Mouse (Mus musculus) forebrain, embryonic 14.5 days (tissue): ENCODE measurements at regions not wholly inside any gene's neighbourhood (a gene's known extent, or its start where the extent isn't known, plus 50 kb on each side); places are given as distances from the start of the nearest gene placed in this dataset.

Experiments used
- ATAC-seq: fragments of 200-750 bp; cut with Nextera tagmentation; 2 replicates; pipeline ENCODE4 v1.8.0; 2017; ENCODE audit warnings: mild to moderate bottlenecking, moderate library complexity
- DNase-seq: peaks from one replicate; pipeline ENCODE4 v3.0.0-alpha.2; 2015; ENCODE audit warnings: low spot score
- H3K27ac ChIP-seq: fragments of 300-500 bp; sonication (generic); 2 replicates; pipeline ENCODE4 v1.5.1; 2014; ENCODE audit warnings: low read depth, mild to moderate bottlenecking, control low read depth, low read length, moderate library complexity
- H3K27me3 ChIP-seq: fragments of 300-500 bp; sonication (generic); replicated peaks from 2 replicates; pipeline ENCODE4 v1.6.1; 2014; ENCODE audit warnings: low read length, control low read depth, mixed read lengths; ENCODE audit not compliant: control insufficient read depth, insufficient read depth
- H3K36me3 ChIP-seq: fragments of 300-500 bp; sonication (generic); 2 replicates; pipeline ENCODE4 v1.6.1; 2014; ENCODE audit warnings: low read length, control low read depth; ENCODE audit not compliant: control insufficient read depth, insufficient read depth
- H3K4me1 ChIP-seq: fragments of 300-500 bp; sonication (generic); 2 replicates; pipeline ENCODE4 v1.6.1; 2014; ENCODE audit warnings: antibody characterized with exemption, low read length, control low read depth; ENCODE audit not compliant: control insufficient read depth, insufficient read depth
- H3K4me2 ChIP-seq: fragments of 300-500 bp; sonication (generic); 2 replicates; pipeline ENCODE4 v1.6.1; 2014; ENCODE audit warnings: mild to moderate bottlenecking, control low read depth, low read length
- H3K4me3 ChIP-seq: fragments of 300-500 bp; sonication (generic); 2 replicates; pipeline ENCODE4 v1.5.1; 2014; ENCODE audit warnings: low read depth, low read length, control low read depth
- H3K9ac ChIP-seq: fragments of 300-500 bp; sonication (generic); 2 replicates; pipeline ENCODE4 v1.6.1; 2014; ENCODE audit warnings: mild to moderate bottlenecking, low read length, control low read depth, moderate library complexity
- H3K9me3 ChIP-seq: fragments of 300-500 bp; sonication (generic); replicated peaks from 2 replicates; pipeline ENCODE4 v1.6.1; 2016; ENCODE audit warnings: low read length, control low read depth, mixed read lengths; ENCODE audit not compliant: control insufficient read depth
- WGBS: fragments of 180-500 bp; shearing (Covaris S2); extraction: QIAGEN DNeasy Blood & Tissue Kit; methylation state at CpG from one replicate; pipeline ENCODE4 v1.1.7; 2014; 5-methylcytosine and 5-hydroxymethylcytosine counted together

- H3K9me3 ChIP-seq: 0 out of 2 replicates have a peak, but pooled peaks cover 4% of the 10 kb centered on the region
- no peaks in the 10 kb centered on the region for H3K27me3 ChIP-seq
- 32% methylated on average over 5 of the region's 5 CpGs for WGBS
- ATAC-seq: no peak
- no peak overlapping the region for H3K9ac ChIP-seq
- no peaks in the 10 kb centered on the region for H3K36me3 ChIP-seq
- peak; percentile 50 for DNase-seq
- no peak overlapping the region for H3K4me2 ChIP-seq
- H3K4me3 ChIP-seq: no peak overlapping the region
- H3K4me1 ChIP-seq: no peaks in the 10 kb centered on the region
- no peak overlapping the region for H3K27ac ChIP-seq
Measured at GRCm38 (mm10) chr1:168818381-168818780, 386.3 kb upstream of the Pbx1 start.

GRCm38 (mm10) chr1:168807084-168807483 lies 375.0 kb upstream of the Pbx1 start:
- H3K9ac ChIP-seq: no peak overlapping the region
- H3K4me1 ChIP-seq: no peaks in the 10 kb centered on the region
- no peak overlapping the region for H3K4me3 ChIP-seq
- H3K9me3 ChIP-seq: no peaks in the 10 kb centered on the region
- DNase-seq (no peak), ATAC-seq (no peak)
- no peaks in the 10 kb centered on the region for H3K27me3 ChIP-seq
- WGBS: 61% methylated on average over 3 of the region's 3 CpGs
- H3K4me2 ChIP-seq: no peak overlapping the region
- H3K27ac ChIP-seq: no peak overlapping the region
- no peaks in the 10 kb centered on the region for H3K36me3 ChIP-seq

- H3K4me3 ChIP-seq: no peak overlapping the region
- no peak for DNase-seq
- H3K9me3 ChIP-seq: no peaks in the 10 kb centered on the region
- no peaks in the 10 kb centered on the region for H3K27me3 ChIP-seq
- H3K36me3 ChIP-seq: no peaks in the 10 kb centered on the region
- no peaks in the 10 kb centered on the region for H3K4me1 ChIP-seq
- ATAC-seq: no peak
- 48% methylated on average over 3 of the region's 3 CpGs for WGBS
- H3K9ac ChIP-seq: no peak overlapping the region
- H3K4me2 ChIP-seq: no peak overlapping the region
- H3K27ac ChIP-seq: no peak overlapping the region
Measured at GRCm38 (mm10) chr1:168805442-168805841, 373.4 kb upstream of the Pbx1 start.

- Histone ChIP-seq H3K4me1 (no peaks in the 10 kb centered on the region), H3K27me3 (no peaks in the 10 kb centered on the region), H3K4me2 (no peak overlapping the region), H3K36me3 (no peaks in the 10 kb centered on the region), H3K9me3 (no peaks in the 10 kb centered on the region), H3K9ac (no peak overlapping the region), H3K4me3 (no peak overlapping the region), H3K27ac (no peak overlapping the region)
- no peak for ATAC-seq
- 88% methylated on average over 1 of the region's 1 CpGs for WGBS
- DNase-seq: no peak
Measured at GRCm38 (mm10) chr1:168801046-168801445, 369.0 kb upstream of the Pbx1 start.

- DNase-seq: no peak
Measured at GRCm38 (mm10) chr1:168786731-168787130, 354.7 kb upstream of the Pbx1 start.

GRCm38 (mm10) chr1:168783851-168784250 lies 351.8 kb upstream of the Pbx1 start:
- ATAC-seq (no peak), DNase-seq (no peak)
- no peak overlapping the region for H3K27ac ChIP-seq
- H3K27me3 ChIP-seq: no peaks in the 10 kb centered on the region
- H3K4me2 ChIP-seq: no peak overlapping the region
- H3K4me3 ChIP-seq: no peak overlapping the region
- no peaks in the 10 kb centered on the region for H3K4me1 ChIP-seq
- no peak overlapping the region for H3K9ac ChIP-seq
- H3K36me3 ChIP-seq: no peaks in the 10 kb centered on the region
- no peaks in the 10 kb centered on the region for H3K9me3 ChIP-seq

More at GRCm38 (mm10) chr1:168786731-168787130, 354.7 kb upstream of the Pbx1 start:
- Histone ChIP-seq H3K4me2 (no peak overlapping the region), H3K27me3 (no peaks in the 10 kb centered on the region), H3K9me3 (no peaks in the 10 kb centered on the region), H3K4me3 (no peak overlapping the region), H3K36me3 (no peaks in the 10 kb centered on the region), H3K9ac (no peak overlapping the region), H3K4me1 (no peaks in the 10 kb centered on the region), H3K27ac (no peak overlapping the region)
- 66% methylated on average over 3 of the region's 3 CpGs for WGBS
- ATAC-seq: no peak

- Histone ChIP-seq H3K9ac (no peak overlapping the region), H3K4me2 (no peak overlapping the region), H3K27ac (no peak overlapping the region), H3K4me3 (no peak overlapping the region), H3K4me1 (peaks cover 2% of the 10 kb centered on the region; the same call in 1 of the 2 replicates), H3K9me3 (no peaks in the 10 kb centered on the region), H3K27me3 (no peaks in the 10 kb centered on the region), H3K36me3 (no peaks in the 10 kb centered on the region)
- ATAC-seq (no peak), DNase-seq (no peak)
- WGBS: 84% methylated on average over 6 of the region's 6 CpGs
Measured at GRCm38 (mm10) chr1:168764368-168764895, 332.4 kb upstream of the Pbx1 start.

GRCm38 (mm10) chr1:168761095-168761494 lies 329.0 kb upstream of the Pbx1 start:
- H3K27ac ChIP-seq: no peak overlapping the region
- peaks cover 2% of the 10 kb centered on the region; the same call in 1 of the 2 replicates for H3K4me1 ChIP-seq
- DNase-seq (no peak), ATAC-seq (no peak)
- no peak overlapping the region for H3K4me2 ChIP-seq
- WGBS: 98% methylated on average over 2 of the region's 2 CpGs
- H3K4me3 ChIP-seq: no peak overlapping the region
- H3K9ac ChIP-seq: no peak overlapping the region
- H3K36me3 ChIP-seq: no peaks in the 10 kb centered on the region
- no peaks in the 10 kb centered on the region for H3K9me3 ChIP-seq
- no peaks in the 10 kb centered on the region for H3K27me3 ChIP-seq

GRCm38 (mm10) chr1:168760239-168760638 lies 328.2 kb upstream of the Pbx1 start:
- no peak overlapping the region for H3K9ac ChIP-seq
- no peaks in the 10 kb centered on the region for H3K36me3 ChIP-seq
- H3K4me1 ChIP-seq: peaks cover 2% of the 10 kb centered on the region; the same call in 1 of the 2 replicates
- ATAC-seq: peak; percentile 80
- H3K9me3 ChIP-seq: no peaks in the 10 kb centered on the region
- peak; percentile 80 for DNase-seq
- no peak overlapping the region for H3K4me2 ChIP-seq
- no peak overlapping the region for H3K4me3 ChIP-seq
- 3% methylated on average over 1 of the region's 1 CpGs for WGBS
- H3K27ac ChIP-seq: no peak overlapping the region
- H3K27me3 ChIP-seq: no peaks in the 10 kb centered on the region
